Mouse (Mus musculus) stomach, embryonic 16.5 days (tissue): ENCODE measurements at regions not wholly inside any gene's neighbourhood (a gene's known extent, or its start where the extent isn't known, plus 50 kb on each side); places are given as distances from the start of the nearest gene placed in this dataset.
A peak's percentile ranks its signal among the peaks of the same experiment; 100 is the strongest.

ENCODE experiments used
- ATAC-seq: fragments of 200-750 bp; cut with Nextera tagmentation; 2 replicates; pipeline ENCODE4 v1.8.0; 2017; ENCODE audit warnings: moderate number of reproducible peaks, moderate TSS enrichment; ENCODE audit not compliant: insufficient read depth, low FRiP score
- H3K27ac ChIP-seq: fragments of 300-500 bp; sonication (generic); 2 replicates; pipeline ENCODE4 v1.5.1; 2014; ENCODE audit warnings: low read length
- H3K27me3 ChIP-seq: fragments of 300-500 bp; sonication (generic); 2 replicates; pipeline ENCODE4 v1.6.1; 2014; ENCODE audit warnings: low read length, control low read depth, mixed read lengths; ENCODE audit not compliant: control insufficient read depth, insufficient read depth
- H3K36me3 ChIP-seq: fragments of 300-500 bp; sonication (generic); 2 replicates; pipeline ENCODE4 v1.6.1; 2014; ENCODE audit warnings: low read length; ENCODE audit not compliant: control insufficient read depth, insufficient read depth
- H3K4me1 ChIP-seq: fragments of 300-500 bp; sonication (generic); 2 replicates; pipeline ENCODE4 v1.6.1; 2014; ENCODE audit warnings: low read length, control low read depth, mixed read lengths; ENCODE audit not compliant: control insufficient read depth, insufficient read depth
- H3K4me2 ChIP-seq: fragments of 300-500 bp; sonication (generic); 2 replicates; pipeline ENCODE4 v1.6.1; 2014; ENCODE audit warnings: low read depth, low read length, mixed read lengths
- H3K4me3 ChIP-seq: fragments of 300-500 bp; sonication (generic); replicated peaks from 2 replicates; pipeline ENCODE4 v1.5.1; 2014; ENCODE audit warnings: mild to moderate bottlenecking, low read length
- H3K9ac ChIP-seq: fragments of 300-500 bp; sonication (generic); 2 replicates; pipeline ENCODE4 v1.6.1; 2014; ENCODE audit warnings: low read length
- H3K9me3 ChIP-seq: fragments of 300-500 bp; sonication (generic); replicated peaks from 2 replicates; pipeline ENCODE4 v1.6.1; 2016; ENCODE audit warnings: low read length, control low read depth; ENCODE audit not compliant: control insufficient read depth
- WGBS: fragments of 180-500 bp; shearing (Covaris S2); extraction: QIAGEN DNeasy Blood & Tissue Kit; methylation state at CpG from one replicate; pipeline ENCODE4 v1.1.7; 2014; 5-methylcytosine and 5-hydroxymethylcytosine counted together

DNA sequence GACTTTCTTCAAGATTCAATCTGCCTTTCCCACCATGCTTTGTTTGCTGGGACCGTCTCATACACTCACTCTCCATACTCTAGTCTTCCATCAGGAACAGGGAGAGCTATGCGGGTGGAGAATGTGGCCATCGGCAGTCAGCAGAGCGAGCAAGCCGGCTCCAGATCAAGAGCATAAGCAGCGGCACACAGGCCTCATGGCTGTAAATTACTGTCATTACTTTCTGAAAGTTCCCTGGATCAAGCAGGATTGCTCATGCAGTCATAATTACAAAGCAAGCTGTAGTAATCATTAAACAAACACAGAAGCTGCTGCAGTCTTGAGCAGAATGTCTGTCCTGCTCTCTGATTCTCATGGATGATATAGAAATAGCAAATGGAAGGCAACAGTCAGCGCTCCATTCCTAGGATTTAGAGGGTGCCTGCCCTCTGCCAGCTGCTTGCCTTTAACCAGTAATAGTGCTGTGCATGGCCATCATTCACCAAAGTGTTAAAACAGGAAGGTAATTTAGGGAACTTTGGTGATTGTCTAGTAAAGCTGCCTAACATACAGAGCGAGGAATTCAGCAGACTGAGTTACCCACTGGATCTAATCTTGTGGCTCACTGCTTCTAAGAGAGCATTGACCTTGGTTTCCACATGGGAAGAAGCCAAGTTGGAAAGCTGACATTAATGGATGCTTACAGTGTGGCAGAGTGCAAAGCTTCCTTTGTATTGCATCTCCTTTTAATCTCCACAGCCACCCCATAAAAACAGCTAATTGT is 298.2 kb downstream of the 1190002N15Rik start:
- no peak overlapping the region for H3K4me3 ChIP-seq
- H3K4me2 ChIP-seq = no peak overlapping the region
- 48% methylated on average over 8 of the region's 8 CpGs for WGBS
- H3K9me3 ChIP-seq = no peaks in the 10 kb centered on the region
- H3K27me3 ChIP-seq = no peaks in the 10 kb centered on the region
- H3K4me1 ChIP-seq = 0 out of 2 replicates have a peak, but pooled peaks cover 2% of the 10 kb centered on the region
- H3K36me3 ChIP-seq = no peaks in the 10 kb centered on the region
- ATAC-seq = no peak
- H3K9ac ChIP-seq = no peak overlapping the region
- H3K27ac ChIP-seq = peak overlapping the region; percentile 2; the same call in 1 of the 2 replicates

DNA sequence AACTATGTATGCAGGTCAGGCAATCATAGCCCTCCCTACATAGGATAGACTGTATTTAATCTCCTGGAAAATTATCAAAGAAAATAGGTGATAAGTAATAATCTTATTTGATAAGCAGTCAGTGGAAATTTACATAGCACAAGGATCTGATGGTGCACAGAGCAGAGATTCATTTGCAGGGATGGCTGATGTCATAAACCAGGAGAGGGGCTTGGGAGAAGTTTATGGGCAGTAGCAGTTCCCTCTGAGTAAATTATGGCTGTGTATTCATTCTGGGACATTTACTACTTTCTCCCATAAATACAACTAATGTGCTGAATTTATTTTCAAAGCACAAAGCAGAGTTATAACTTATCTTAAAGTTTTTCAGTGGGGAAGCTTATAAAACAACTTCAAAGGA is 299.3 kb downstream of the 1190002N15Rik start:
- 0 out of 2 replicates have a peak, but pooled peaks cover 2% of the 10 kb centered on the region for H3K4me1 ChIP-seq
- H3K9ac ChIP-seq = no peak overlapping the region
- H3K27me3 ChIP-seq = no peaks in the 10 kb centered on the region
- no peak overlapping the region for H3K4me3 ChIP-seq
- H3K4me2 ChIP-seq = no peak overlapping the region
- H3K27ac ChIP-seq = no peak overlapping the region
- H3K36me3 ChIP-seq = no peaks in the 10 kb centered on the region
- H3K9me3 ChIP-seq = no peaks in the 10 kb centered on the region
- no peak for ATAC-seq

DNA sequence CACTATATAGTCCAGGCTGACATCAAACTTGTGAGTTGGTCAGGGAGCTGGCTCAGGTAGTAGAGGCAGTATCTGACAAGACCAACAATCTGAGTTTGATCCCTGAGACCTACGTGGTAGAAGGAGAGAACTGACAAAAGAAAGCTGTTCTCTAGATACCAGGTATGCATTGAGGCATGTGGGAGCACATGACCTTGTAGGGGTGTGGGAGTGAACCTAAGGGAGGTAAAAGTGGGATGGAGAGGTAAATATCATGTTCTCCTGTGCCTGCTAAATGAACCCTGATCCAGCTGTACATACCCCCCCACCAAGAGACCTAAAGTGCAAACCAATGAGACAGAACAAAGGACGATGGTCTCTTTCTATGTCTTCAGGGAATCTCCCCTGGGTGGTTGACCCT is 308.3 kb downstream of the 1190002N15Rik start:
- ATAC-seq = no peak
- H3K27me3 ChIP-seq = no peaks in the 10 kb centered on the region
- 78% methylated on average over 2 of the region's 2 CpGs for WGBS
- no peak overlapping the region for H3K27ac ChIP-seq
- H3K9me3 ChIP-seq = no peaks in the 10 kb centered on the region
- no peak overlapping the region for H3K4me2 ChIP-seq
- H3K9ac ChIP-seq = no peak overlapping the region
- no peaks in the 10 kb centered on the region for H3K4me1 ChIP-seq
- no peak overlapping the region for H3K4me3 ChIP-seq
- no peaks in the 10 kb centered on the region for H3K36me3 ChIP-seq

DNA sequence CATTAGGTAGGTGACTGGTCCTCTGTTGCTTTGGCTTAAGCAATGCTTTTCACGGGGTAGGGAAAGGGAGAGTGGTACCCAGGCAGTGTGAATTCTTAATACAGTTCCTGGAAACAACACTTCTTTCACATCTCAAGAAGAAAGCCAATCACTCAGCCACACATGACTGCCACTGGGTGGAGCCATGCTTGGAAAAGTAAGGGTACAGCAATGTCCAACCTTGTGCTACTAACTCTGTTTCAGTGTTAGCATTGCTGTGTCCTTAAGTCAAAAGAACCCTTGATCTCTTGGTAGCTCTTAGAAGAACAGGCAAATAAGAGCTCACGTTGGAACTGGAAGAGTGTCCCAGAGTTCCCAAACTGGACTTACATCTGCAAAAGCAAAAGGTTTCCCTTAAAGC is 318.8 kb downstream of the 1190002N15Rik start:
- H3K9ac ChIP-seq = no peak overlapping the region
- no peak overlapping the region for H3K27ac ChIP-seq
- no peaks in the 10 kb centered on the region for H3K4me1 ChIP-seq
- WGBS = 67% methylated on average over 2 of the region's 2 CpGs
- no peaks in the 10 kb centered on the region for H3K36me3 ChIP-seq
- no peak for ATAC-seq
- H3K4me3 ChIP-seq = no peak overlapping the region
- no peaks in the 10 kb centered on the region for H3K27me3 ChIP-seq
- H3K9me3 ChIP-seq = no peaks in the 10 kb centered on the region
- H3K4me2 ChIP-seq = no peak overlapping the region

DNA sequence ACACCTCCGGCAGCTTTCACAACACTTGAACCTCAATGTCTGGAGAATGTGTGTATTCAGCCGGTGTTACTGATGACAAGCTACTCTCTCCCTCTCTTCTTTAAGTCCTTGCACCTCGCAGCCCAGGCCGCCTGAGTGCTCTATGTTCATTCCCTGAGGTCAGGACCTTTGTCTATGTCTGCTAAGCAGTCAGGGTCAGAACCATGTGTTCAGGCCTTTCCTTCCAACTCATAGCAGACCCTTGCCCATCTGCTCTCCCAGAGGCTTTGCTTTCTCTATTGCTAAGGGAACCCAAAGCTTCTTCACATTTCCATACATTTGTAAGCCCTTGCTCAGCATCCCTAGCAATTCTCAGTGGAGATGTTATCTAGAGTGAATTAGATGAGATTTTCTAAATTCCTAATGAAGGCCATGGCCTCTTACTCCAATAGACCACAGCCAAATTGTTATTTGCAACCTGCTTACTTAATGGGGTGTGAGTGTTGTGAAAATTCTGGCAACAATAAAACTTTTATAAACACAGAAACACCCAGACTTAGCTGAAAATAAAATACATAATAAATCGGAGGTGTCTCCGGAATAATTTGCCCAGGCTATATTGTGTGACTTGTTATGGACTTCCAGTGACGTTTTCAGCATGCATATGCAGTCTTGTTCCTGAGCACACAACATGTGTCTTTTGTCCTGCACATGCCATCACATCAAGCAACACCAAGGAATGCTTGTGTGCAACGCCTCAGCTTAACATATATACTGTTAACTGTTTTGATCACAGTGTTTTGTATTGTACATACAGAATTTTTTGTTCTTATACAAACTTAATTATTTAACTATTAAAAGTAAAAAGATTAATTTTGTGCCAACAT is 321.2 kb downstream of the 1190002N15Rik start:
- H3K27me3 ChIP-seq = no peaks in the 10 kb centered on the region
- WGBS = 64% methylated on average over 8 of the region's 8 CpGs
- H3K36me3 ChIP-seq = no peaks in the 10 kb centered on the region
- H3K9ac ChIP-seq = no peak overlapping the region
- ATAC-seq = no peak
- H3K27ac ChIP-seq = no peak overlapping the region
- no peak overlapping the region for H3K4me3 ChIP-seq
- no peak overlapping the region for H3K4me2 ChIP-seq
- no peaks in the 10 kb centered on the region for H3K9me3 ChIP-seq
- no peaks in the 10 kb centered on the region for H3K4me1 ChIP-seq

DNA sequence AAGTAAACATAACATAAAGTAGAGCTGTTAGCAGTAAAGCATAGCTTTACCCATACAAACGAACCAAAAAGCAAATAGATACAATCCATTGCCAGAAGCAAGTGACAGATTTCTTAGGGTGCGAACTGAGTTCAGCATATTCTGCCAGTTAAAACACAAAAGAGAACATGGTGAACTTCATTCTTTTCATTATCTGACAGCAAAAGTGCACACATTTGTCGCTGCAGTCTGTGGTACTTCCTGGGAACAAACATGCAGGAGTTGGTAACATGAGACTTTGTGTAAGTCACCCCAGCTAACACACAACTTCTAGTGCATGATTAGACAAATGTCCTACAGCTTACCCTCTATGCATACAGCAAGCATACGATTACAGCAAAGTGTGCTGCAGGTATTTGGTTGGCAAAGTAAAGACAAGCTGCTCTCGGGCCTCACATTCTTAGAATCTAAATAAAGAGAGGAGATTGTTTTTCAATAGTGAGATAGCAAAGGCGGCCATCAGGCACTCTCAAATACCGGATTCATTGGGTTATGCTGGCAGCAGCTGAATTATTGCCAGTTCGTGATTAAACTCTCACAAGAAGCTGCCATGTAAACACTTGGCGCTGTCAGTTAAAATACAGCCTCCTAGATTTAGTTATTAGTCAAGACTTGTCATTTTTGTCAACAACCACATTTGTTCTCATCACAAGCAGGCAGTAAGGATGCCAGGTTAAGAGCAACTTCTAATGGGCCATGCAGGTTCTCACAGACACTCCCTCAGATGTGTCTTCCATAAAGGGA is 327.2 kb downstream of the 1190002N15Rik start:
- Histone ChIP-seq H3K9ac (no peak overlapping the region), H3K27me3 (no peaks in the 10 kb centered on the region), H3K9me3 (no peaks in the 10 kb centered on the region), H3K4me2 (no peak overlapping the region), H3K27ac (no peak overlapping the region), H3K36me3 (no peaks in the 10 kb centered on the region), H3K4me1 (no peaks in the 10 kb centered on the region), H3K4me3 (no peak overlapping the region)
- no peak for ATAC-seq
- WGBS = 33% methylated on average over 9 of the region's 9 CpGs

DNA sequence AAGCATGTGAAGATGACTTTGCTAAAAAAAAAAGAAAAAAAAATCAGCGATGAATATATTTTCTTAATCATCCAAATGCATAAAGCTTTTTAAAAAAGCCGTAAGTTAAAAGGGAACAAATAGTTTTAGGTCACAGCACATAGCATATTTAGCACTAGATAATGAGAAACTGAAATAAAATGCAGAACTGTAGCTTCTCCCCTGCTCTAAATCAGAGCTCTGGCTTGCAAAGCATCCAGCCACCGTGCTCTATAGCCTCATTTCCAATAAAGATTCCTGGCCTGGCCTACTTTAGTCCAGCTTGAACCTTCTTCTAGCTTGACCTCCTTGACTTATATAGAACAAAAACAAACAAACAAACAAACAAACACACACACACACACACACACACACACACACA is 328.9 kb downstream of the 1190002N15Rik start:
- no peak overlapping the region for H3K4me2 ChIP-seq
- no peak for ATAC-seq
- no peak overlapping the region for H3K9ac ChIP-seq
- H3K27me3 ChIP-seq = no peaks in the 10 kb centered on the region
- H3K27ac ChIP-seq = no peak overlapping the region
- no peaks in the 10 kb centered on the region for H3K4me1 ChIP-seq
- H3K36me3 ChIP-seq = no peaks in the 10 kb centered on the region
- WGBS = 91% methylated on average over 3 of the region's 3 CpGs
- no peaks in the 10 kb centered on the region for H3K9me3 ChIP-seq
- no peak overlapping the region for H3K4me3 ChIP-seq

DNA sequence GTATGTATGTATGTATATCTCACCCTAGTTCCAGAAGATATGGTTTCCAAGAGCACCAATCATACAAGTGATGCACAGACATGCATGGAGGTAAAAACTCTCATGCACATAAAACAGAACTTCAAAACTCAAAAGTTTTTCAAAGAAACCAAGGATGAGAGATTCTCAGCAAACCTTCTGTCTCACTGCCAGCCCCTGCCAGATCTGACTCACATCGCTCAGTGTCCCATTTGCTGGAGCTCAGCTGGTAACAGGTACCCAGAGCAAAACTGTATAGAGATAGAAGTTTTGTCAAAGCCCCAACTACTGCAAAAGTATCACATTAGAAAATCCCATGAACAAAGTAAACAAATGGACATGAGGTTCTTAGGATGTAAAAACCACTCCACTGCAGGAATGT is 337.0 kb downstream of the 1190002N15Rik start:
- Histone ChIP-seq H3K9ac (no peak overlapping the region), H3K4me2 (no peak overlapping the region), H3K36me3 (no peaks in the 10 kb centered on the region), H3K27ac (no peak overlapping the region), H3K4me3 (no peak overlapping the region), H3K4me1 (no peaks in the 10 kb centered on the region), H3K27me3 (no peaks in the 10 kb centered on the region), H3K9me3 (no peaks in the 10 kb centered on the region)
- 93% methylated on average over 1 of the region's 1 CpGs for WGBS
- no peak for ATAC-seq

DNA sequence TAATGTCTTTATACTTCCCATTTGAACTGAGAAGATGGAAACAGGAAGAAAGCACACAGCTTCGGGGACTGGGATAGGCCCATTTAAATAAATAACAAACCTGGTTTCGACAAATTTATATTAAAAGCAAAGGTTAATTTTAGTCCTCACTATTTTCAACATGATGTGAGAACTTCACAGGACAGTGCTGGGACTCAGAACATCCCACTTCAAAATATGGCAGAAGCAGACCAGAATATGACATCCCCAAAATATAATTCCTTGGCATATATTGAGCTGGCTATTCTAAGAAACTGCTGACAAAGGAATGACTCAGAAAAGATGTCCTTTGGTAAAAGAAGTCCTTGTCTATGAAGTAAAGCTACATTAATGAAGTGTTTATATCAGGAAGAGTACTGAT is 338.0 kb downstream of the 1190002N15Rik start:
- no peaks in the 10 kb centered on the region for H3K27me3 ChIP-seq
- H3K27ac ChIP-seq = no peak overlapping the region
- no peaks in the 10 kb centered on the region for H3K36me3 ChIP-seq
- H3K9me3 ChIP-seq = no peaks in the 10 kb centered on the region
- WGBS = 88% methylated on average over 2 of the region's 2 CpGs
- no peaks in the 10 kb centered on the region for H3K4me1 ChIP-seq
- no peak overlapping the region for H3K4me3 ChIP-seq
- no peak overlapping the region for H3K4me2 ChIP-seq
- no peak for ATAC-seq
- no peak overlapping the region for H3K9ac ChIP-seq
